Mouse (Mus musculus) hindbrain, embryonic 15.5 days (tissue): ENCODE measurements around the gene Rtf2. TPM values are rescaled to one million over a fixed set of nuclear protein-coding genes. Genes with fewer than 3 reads are reported as not detected.

Experiments used
- ATAC-seq: fragments of 200-750 bp; cut with Nextera tagmentation; 2 replicates; pipeline ENCODE4 v1.8.0; 2017; ENCODE audit warnings: low read depth, moderate number of reproducible peaks, moderate TSS enrichment; ENCODE audit not compliant: low FRiP score
- H3K27ac ChIP-seq: fragments of 300-500 bp; sonication (generic); replicated peaks from 2 replicates; pipeline ENCODE4 v1.5.1; 2015; ENCODE audit warnings: mild to moderate bottlenecking, inconsistent platforms
- H3K27me3 ChIP-seq: fragments of 300-500 bp; sonication (generic); 2 replicates; pipeline ENCODE4 v1.6.1; 2015; ENCODE audit warnings: control low read depth, inconsistent platforms
- H3K36me3 ChIP-seq: fragments of 300-500 bp; sonication (generic); 2 replicates; pipeline ENCODE4 v1.6.1; 2015; ENCODE audit warnings: control low read depth, inconsistent platforms
- H3K4me1 ChIP-seq: fragments of 300-500 bp; sonication (generic); replicated peaks from 2 replicates; pipeline ENCODE4 v1.6.1; 2015; ENCODE audit warnings: control low read depth, inconsistent platforms
- H3K4me2 ChIP-seq: fragments of 300-500 bp; sonication (generic); 2 replicates; pipeline ENCODE4 v1.6.1; 2015; ENCODE audit warnings: moderate library complexity, mild to moderate bottlenecking, inconsistent platforms
- H3K4me3 ChIP-seq: fragments of 300-500 bp; sonication (generic); 2 replicates; pipeline ENCODE4 v1.5.1; 2015; ENCODE audit warnings: mild to moderate bottlenecking, inconsistent platforms
- H3K9ac ChIP-seq: fragments of 300-500 bp; sonication (generic); 2 replicates; pipeline ENCODE4 v1.6.1; 2015; ENCODE audit warnings: inconsistent platforms
- H3K9me3 ChIP-seq: fragments of 300-500 bp; sonication (generic); 2 replicates; pipeline ENCODE4 v1.6.1; 2016; ENCODE audit warnings: control low read depth, inconsistent platforms
- WGBS: fragments of 180-500 bp; shearing (Covaris S2); methylation state at CpG from one replicate; pipeline ENCODE4 v1.1.7; 2015; 5-methylcytosine and 5-hydroxymethylcytosine counted together
- polyA plus RNA-seq: library from polyadenylated mRNA; unstranded; fragments of >200 nt; fragmentation: Nextera tagmentation; extraction: Ambion mirVana; gene quantifications from 2 replicates; pipeline ENCODE4 v1.2.1, GENCODE M21; 2015

The Rtf2 gene
- polyA plus RNA-seq, 1 experiment from 2014 or later: 93.1 TPM

- H3K9ac ChIP-seq: no peak within 1 kb of the TSS
- ATAC-seq: no peak
These were observed 32.0 kb downstream of the Rtf2 start, which contains the start of gene Fam209 for GRCm38 (mm10) chr2:172472318-172472717. Gene Fam209 (plus strand): TSS chr2:172472520.

GRCm38 (mm10) chr2:172473591-172473990 lies 33.2 kb downstream of the Rtf2 start:
- no peak overlapping the region for H3K9ac ChIP-seq
- 0 out of 2 replicates have a peak, but pooled peaks cover 5% of the 10 kb centered on the region for H3K27me3 ChIP-seq
- no peak overlapping the region for H3K4me3 ChIP-seq
- no peak overlapping the region for H3K27ac ChIP-seq
- no peaks in the 10 kb centered on the region for H3K9me3 ChIP-seq
- H3K4me2 ChIP-seq: no peak overlapping the region
- 0 out of 2 replicates have a peak, but pooled peaks cover 4% of the 10 kb centered on the region for H3K4me1 ChIP-seq
- ATAC-seq: no peak
- WGBS: 68% methylated on average over 8 of the region's 8 CpGs
- peaks cover 13% of the 10 kb centered on the region; the same call in 1 of the 2 replicates for H3K36me3 ChIP-seq

More at GRCm38 (mm10) chr2:172472318-172472717, 32.0 kb downstream of the Rtf2 start, which contains the start of gene Fam209:
- H3K27me3 ChIP-seq: 0 out of 2 replicates have a peak, but pooled peaks cover 5% of the 10 kb centered on the region
- H3K4me1 ChIP-seq: peaks cover 9% of the 10 kb centered on the region; the same call in 1 of the 2 replicates
- H3K4me2 ChIP-seq: no peak within 1 kb of the TSS
- no peaks in the 10 kb centered on the region for H3K9me3 ChIP-seq
- peaks cover 13% of the 10 kb centered on the region; the same call in 1 of the 2 replicates for H3K36me3 ChIP-seq
- no peak within 1 kb of the TSS for H3K4me3 ChIP-seq
- 82% methylated on average over 11 of the region's 11 CpGs for WGBS
- no peak within 1 kb of the TSS for H3K27ac ChIP-seq

DNA sequence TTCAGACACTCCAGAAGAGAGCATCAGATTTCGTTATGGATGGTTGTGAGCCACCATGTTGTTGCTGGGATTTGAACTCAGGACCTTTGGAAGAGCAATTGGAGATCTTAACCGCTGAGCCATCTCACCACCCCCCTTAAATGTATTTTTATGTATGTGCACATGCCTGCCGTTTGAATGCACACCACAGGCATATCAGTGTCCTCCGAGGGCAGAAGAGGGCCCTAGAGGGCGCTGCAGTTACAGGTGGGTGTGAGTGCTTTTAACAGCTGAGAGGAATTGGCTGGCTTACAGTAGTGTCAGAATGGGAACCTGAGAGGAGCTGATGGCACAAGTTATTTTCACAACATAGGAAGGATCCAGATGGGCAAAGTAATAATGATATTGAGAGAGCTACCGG lies 34.6 kb downstream of the Rtf2 start:
- no peak overlapping the region for H3K9ac ChIP-seq
- H3K4me2 ChIP-seq: no peak overlapping the region
- no peak for ATAC-seq
- peaks cover 1% of the 10 kb centered on the region; the same call in 1 of the 2 replicates for H3K36me3 ChIP-seq
- 0 out of 2 replicates have a peak, but pooled peaks cover 5% of the 10 kb centered on the region for H3K27me3 ChIP-seq
- no peak overlapping the region for H3K27ac ChIP-seq
- 38% methylated on average over 6 of the region's 6 CpGs for whole genome bisulfite sequencing
- H3K4me3 ChIP-seq: no peak overlapping the region
- H3K4me1 ChIP-seq: no peaks in the 10 kb centered on the region
- H3K9me3 ChIP-seq: no peaks in the 10 kb centered on the region

GRCm38 (mm10) chr2:172476707-172477260 lies 36.4 kb downstream of the Rtf2 start:
- Histone ChIP-seq H3K4me2 (no peak overlapping the region), H3K27me3 (0 out of 2 replicates have a peak, but pooled peaks cover 5% of the 10 kb centered on the region), H3K4me3 (no peak overlapping the region), H3K4me1 (no peaks in the 10 kb centered on the region), H3K9me3 (no peaks in the 10 kb centered on the region), H3K27ac (no peak overlapping the region), H3K36me3 (no peaks in the 10 kb centered on the region), H3K9ac (no peak overlapping the region)
- WGBS: 32% methylated on average over 10 of the region's 10 CpGs
- no peak for ATAC-seq

DNA sequence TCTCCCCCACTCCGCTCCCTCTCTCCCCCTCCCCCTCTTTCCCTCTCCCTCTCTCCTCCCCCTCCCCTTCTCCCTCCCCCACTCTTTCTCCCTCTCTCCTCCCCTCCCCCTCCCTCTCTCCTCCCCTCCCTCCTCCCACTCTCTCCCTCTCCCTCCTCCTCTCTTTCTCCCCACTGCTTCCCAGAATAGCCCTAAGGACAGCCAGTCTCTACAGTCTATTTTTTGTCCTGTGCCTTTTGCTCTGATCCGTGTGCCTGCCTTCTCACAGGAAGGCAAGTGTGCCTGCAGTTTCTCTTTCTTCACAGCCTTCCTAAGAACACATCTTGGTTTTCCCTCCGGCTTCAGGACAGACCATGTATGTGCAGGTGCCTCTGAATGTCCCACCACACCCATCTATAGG lies 37.0 kb downstream of the Rtf2 start:
- Histone ChIP-seq H3K4me1 (no peaks in the 10 kb centered on the region), H3K27me3 (0 out of 2 replicates have a peak, but pooled peaks cover 5% of the 10 kb centered on the region), H3K9ac (no peak overlapping the region), H3K9me3 (no peaks in the 10 kb centered on the region), H3K27ac (no peak overlapping the region), H3K4me2 (no peak overlapping the region), H3K36me3 (no peaks in the 10 kb centered on the region), H3K4me3 (no peak overlapping the region)
- WGBS: 33% methylated on average over 3 of the region's 3 CpGs
- ATAC-seq: no peak

- Histone ChIP-seq H3K27ac (no peak overlapping the region), H3K9me3 (no peaks in the 10 kb centered on the region), H3K27me3 (0 out of 2 replicates have a peak, but pooled peaks cover 5% of the 10 kb centered on the region), H3K36me3 (no peaks in the 10 kb centered on the region), H3K9ac (no peak overlapping the region), H3K4me1 (no peaks in the 10 kb centered on the region), H3K4me2 (no peak overlapping the region), H3K4me3 (no peak overlapping the region)
- WGBS: 2% methylated on average over 2 of the region's 2 CpGs
- ATAC-seq: peak; percentile 43
These were observed 37.5 kb downstream of the Rtf2 start for GRCm38 (mm10) chr2:172477860-172478259.

GRCm38 (mm10) chr2:172480296-172480695 lies 39.9 kb downstream of the Rtf2 start:
- no peak overlapping the region for H3K9ac ChIP-seq
- no peaks in the 10 kb centered on the region for H3K9me3 ChIP-seq
- no peak overlapping the region for H3K4me3 ChIP-seq
- H3K36me3 ChIP-seq: no peaks in the 10 kb centered on the region
- ATAC-seq: no peak
- WGBS: 72% methylated on average over 7 of the region's 7 CpGs
- H3K27ac ChIP-seq: no peak overlapping the region
- no peaks in the 10 kb centered on the region for H3K4me1 ChIP-seq
- H3K4me2 ChIP-seq: no peak overlapping the region
- H3K27me3 ChIP-seq: 0 out of 2 replicates have a peak, but pooled peaks cover 5% of the 10 kb centered on the region

DNA sequence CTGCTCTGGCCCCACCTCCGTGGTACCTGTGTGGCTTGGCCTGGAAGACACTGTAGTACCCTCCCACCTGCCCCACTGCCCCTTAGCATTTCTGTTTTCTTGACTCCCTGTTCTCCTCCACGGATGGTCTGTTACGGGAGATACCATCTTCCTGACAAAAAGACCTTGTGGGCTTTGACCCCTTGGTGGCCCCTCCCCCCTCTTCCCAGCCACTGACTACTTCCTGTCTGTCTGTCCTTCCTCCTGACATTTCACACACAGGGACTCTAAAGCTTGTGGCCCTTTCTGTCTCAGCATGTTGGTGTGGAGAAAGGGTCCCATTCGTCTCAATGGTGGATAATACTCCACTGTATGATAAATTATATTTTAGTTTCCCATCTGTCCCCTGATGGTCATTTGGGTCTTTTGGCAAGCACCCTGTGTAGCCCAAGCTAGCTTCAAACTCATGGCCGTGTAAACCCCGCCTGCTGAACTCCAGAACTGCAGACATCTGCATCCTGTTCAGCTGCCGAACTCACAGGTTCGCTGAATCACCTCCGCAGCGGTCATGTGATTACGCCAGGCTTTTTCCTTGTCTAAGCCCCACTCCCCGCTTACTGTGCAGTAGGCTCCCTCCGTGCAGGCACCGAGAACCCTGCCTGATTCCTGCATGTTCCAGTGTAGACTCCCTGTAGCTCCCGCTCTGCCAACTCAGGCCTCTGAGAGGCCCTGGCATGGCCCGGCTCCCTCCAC lies 41.5 kb downstream of the Rtf2 start:
- Histone ChIP-seq H3K4me1 (no peaks in the 10 kb centered on the region), H3K9ac (no peak overlapping the region), H3K4me3 (no peak overlapping the region), H3K27me3 (0 out of 2 replicates have a peak, but pooled peaks cover 2% of the 10 kb centered on the region), H3K36me3 (no peaks in the 10 kb centered on the region), H3K4me2 (no peak overlapping the region), H3K27ac (no peak overlapping the region), H3K9me3 (no peaks in the 10 kb centered on the region)
- ATAC-seq: no peak
- WGBS: 86% methylated on average over 16 of the region's 16 CpGs

DNA sequence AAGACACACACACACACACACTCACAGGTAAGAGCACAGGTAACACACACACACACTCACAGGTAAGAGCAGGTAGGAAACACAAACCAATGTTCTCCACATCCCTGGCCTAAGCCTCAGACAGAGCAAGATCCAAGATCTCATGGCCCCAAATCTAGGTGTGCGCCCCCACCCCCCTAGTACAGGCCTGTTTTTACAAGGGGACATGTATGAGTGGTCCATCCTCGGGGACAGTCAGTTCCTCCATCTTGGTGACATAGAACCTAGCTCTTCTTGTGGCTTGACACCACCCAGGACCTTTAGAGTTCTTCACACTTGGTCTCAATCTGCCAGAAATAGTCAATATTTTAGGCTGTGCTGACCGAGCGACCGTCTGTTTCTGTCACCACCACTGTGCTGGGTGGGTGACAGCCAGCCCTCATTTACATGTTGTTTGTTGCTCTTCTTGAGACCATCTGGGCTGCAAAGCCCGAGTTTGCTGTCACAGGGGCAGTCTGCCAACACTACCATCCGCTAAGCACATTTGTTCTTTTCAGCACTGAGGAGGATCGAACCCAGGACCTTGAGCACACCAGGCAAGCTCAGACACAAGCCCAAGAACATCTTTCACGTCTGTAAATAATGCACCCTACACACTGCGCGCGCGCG lies 43.5 kb downstream of the Rtf2 start:
- 76% methylated on average over 14 of the region's 14 CpGs for WGBS
- no peak overlapping the region for H3K9ac ChIP-seq
- H3K9me3 ChIP-seq: no peaks in the 10 kb centered on the region
- H3K36me3 ChIP-seq: no peaks in the 10 kb centered on the region
- no peak overlapping the region for H3K4me3 ChIP-seq
- H3K4me2 ChIP-seq: no peak overlapping the region
- ATAC-seq: no peak; the same call in 1 of the 2 replicates
- no peaks in the 10 kb centered on the region for H3K27me3 ChIP-seq
- no peak overlapping the region for H3K27ac ChIP-seq
- no peaks in the 10 kb centered on the region for H3K4me1 ChIP-seq

DNA sequence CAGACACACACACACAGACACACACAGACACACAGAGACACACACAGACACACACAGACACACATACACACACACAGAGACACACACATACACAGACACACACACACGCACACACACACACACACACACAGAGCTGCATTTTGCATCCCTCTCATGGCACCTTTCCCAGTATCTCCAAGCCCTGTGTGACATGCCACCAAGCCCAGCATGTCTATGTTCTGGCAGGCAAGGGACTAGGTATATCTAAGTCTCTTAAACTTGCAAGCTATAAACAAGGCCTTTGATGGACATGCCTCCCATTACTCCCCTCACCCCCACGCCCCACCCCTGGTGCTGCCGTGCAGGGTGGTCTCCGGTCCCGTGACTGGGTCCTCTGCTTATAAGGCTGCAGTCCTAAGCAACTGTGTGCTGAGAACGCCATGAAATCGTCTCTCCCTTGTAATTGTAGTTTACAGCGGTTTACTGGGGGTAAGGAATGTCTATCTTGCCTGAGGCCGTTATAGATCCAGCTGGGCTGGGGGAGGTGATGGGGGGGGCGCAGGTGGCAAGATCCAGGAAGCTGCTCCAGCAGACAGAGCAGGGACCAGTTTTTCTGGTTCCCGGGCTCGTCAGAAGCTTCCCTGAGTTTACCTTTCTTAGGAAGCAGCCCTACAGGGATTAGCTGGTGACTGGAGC lies 44.5 kb downstream of the Rtf2 start:
- Histone ChIP-seq H3K9ac (no peak overlapping the region), H3K27ac (no peak overlapping the region), H3K27me3 (no peaks in the 10 kb centered on the region), H3K9me3 (no peaks in the 10 kb centered on the region), H3K36me3 (no peaks in the 10 kb centered on the region), H3K4me2 (no peak overlapping the region), H3K4me1 (no peaks in the 10 kb centered on the region), H3K4me3 (no peak overlapping the region)
- WGBS: 49% methylated on average over 12 of the region's 12 CpGs
- ATAC-seq: no peak

DNA sequence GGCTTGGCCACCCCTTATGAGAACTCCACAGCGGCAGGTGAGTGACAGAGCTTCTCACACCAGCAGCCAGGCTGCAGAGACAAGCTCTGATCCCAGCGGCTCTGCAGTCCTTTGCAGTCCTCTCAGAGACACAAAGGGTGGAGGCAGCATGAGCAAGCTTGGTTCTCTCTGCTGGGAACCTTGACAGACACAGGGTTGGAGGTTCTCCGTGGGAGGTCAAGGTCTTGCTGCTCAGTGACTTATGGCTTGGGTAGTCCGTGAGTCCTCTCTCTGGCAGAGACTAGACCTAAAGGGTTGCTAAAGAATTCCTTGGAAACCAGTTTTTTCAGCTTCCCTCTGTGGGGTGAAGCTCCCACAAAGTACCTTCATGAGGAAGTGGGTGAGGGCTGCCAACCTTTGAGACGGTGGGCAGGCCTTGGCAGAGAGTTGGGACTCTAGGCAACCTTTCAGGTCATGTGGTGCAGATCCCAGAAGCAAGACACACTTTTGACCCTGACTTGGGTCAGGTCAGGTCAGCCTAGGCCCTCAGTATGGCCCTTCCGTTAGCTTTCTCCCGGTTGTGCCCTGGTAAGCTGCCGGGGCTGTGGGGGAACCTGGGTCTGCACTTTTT lies 56.5 kb downstream of the Rtf2 start:
- H3K4me2 ChIP-seq: no peak overlapping the region
- H3K27me3 ChIP-seq: no peaks in the 10 kb centered on the region
- H3K27ac ChIP-seq: no peak overlapping the region
- no peaks in the 10 kb centered on the region for H3K4me1 ChIP-seq
- H3K36me3 ChIP-seq: no peaks in the 10 kb centered on the region
- no peak overlapping the region for H3K9ac ChIP-seq
- no peak for ATAC-seq
- no peaks in the 10 kb centered on the region for H3K9me3 ChIP-seq
- no peak overlapping the region for H3K4me3 ChIP-seq
- 71% methylated on average over 8 of the region's 8 CpGs for WGBS
